Mouse (Mus musculus) layer of hippocampus, adult 9-10 months (tissue): ENCODE results near the gene Pfdn5.

Source experiments
- DNase-seq: peaks from one replicate; pipeline ENCODE4 v3.0.0; 2022; ENCODE audit warnings: low spot score

The Pfdn5 gene

GRCm38 (mm10) chr15:102326022-102326576, at the start of gene Pfdn5:
Gene Pfdn5, plus strand, starts transcription at chr15:102326116.
- DNase-seq, result peak; percentile 61

DNA sequence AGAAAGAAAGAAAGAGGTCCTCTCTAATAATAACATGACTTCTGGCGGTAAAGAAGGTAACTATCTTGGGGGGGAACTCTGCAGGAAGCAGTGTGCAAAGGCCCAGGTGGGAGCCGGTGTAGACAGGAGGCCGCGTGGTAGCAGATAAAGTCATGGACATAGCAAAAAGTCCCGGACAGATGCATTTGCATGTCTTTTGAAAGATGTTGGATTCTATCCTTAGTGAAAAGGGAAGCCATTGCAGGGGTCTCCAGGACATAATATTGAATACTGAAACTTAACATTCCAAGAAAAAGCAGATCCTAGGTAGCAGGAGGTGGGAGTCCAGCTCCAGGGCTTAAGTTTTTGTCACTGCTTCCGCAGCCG, 47.2 kb upstream of the Pfdn5 start:
- no peak for DNase-seq

DNA sequence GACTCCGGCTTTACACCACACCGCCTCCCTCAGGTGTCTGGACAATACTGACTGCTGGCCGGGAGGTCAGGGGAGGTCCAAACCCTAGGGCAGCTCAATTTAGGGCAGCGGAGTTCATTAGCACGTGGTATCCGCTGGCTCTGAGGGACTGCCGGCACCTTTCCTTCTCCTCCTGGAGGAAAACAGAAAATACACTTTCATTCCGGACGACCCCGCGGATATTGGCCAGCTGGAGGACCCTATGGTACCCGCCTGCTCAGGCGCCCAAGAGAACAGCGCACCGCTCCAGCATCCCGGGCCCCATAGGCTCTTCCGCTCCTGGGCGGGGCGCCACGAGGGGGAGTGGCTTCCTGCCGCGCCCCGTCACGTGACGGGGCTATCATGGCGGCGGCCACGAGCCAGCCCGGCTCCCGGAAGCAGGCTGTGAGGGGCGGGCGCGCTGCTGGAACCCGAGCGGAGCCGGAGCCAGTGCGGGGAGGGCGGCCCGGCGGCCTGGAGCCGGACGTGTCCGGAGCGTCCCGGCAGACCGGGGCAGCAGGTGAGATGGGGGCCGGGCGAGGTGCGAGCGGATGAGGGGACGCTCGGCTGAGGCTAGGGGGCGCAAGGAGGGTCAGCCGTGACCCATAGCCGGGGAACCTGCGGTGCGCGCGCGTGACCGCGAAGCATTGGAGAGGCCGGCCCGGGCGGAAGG, 46.7 kb upstream of the Pfdn5 start, which contains the start of gene Mfsd5:
Gene Mfsd5, plus strand, starts transcription at position 363 of the 691 bp plus-strand sequence.
- peak; percentile 56 for DNase-seq

- no peak for DNase-seq
Measured at GRCm38 (mm10) chr15:102279783-102280520, 46.0 kb upstream of the Pfdn5 start.

DNA sequence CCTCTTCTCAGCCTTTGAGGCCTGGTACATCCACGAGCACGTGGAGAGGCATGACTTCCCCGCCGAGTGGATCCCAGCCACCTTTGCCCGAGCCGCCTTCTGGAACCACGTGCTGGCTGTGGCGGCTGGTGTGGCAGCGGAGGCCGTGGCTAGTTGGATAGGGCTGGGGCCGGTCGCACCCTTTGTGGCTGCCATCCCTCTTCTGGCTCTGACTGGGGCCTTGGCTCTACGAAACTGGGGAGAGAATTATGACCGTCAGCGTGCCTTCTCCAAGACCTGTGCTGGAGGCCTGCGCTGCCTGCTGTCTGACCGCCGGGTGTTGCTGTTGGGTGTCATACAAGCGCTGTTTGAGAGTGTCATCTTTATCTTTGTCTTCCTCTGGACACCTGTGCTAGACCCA, 45.3 kb upstream of the Pfdn5 start:
- no peak for DNase-seq

- DNase-seq, result no peak
Measured at GRCm38 (mm10) chr15:102282463-102283292, 43.2 kb upstream of the Pfdn5 start.

DNA sequence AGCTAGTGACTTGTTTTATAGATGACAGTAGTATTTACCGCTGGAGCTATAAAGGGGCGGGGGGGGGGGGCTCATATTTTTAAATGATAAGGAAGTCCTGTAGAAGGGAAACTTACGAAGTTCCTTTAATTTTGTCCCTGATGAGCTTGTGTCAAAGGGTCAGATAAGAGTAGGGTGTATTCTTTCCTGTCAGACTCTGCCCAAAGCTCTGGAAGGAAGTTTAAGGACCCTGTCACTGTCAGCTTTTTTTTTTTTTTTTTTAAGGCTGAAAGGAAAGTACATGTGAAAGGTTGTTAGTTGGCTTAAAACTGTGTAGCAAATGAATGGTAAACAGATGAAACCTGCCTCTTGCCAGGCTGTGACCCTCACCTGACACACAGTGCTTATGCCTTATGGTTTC, 42.3 kb upstream of the Pfdn5 start:
- no peak for DNase-seq

DNA sequence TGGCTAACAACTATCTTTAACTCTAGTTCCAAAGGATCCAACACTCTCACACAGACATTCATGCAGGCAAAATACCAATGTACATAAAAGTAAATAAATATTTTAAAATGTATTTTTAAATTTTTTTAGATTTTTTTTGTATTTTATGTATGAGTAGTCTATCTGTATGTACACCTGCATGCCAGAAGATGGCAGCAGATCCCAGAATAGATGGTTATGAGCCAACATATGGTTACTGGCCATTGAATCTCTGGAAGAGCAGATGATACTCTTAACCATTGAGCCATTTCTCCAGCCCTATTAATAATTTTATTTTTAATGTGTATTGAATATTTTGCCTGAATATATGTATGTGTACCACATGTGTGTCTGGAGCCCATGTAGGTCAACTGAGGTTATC, 38.5 kb upstream of the Pfdn5 start:
- DNase-seq, result no peak

DNA sequence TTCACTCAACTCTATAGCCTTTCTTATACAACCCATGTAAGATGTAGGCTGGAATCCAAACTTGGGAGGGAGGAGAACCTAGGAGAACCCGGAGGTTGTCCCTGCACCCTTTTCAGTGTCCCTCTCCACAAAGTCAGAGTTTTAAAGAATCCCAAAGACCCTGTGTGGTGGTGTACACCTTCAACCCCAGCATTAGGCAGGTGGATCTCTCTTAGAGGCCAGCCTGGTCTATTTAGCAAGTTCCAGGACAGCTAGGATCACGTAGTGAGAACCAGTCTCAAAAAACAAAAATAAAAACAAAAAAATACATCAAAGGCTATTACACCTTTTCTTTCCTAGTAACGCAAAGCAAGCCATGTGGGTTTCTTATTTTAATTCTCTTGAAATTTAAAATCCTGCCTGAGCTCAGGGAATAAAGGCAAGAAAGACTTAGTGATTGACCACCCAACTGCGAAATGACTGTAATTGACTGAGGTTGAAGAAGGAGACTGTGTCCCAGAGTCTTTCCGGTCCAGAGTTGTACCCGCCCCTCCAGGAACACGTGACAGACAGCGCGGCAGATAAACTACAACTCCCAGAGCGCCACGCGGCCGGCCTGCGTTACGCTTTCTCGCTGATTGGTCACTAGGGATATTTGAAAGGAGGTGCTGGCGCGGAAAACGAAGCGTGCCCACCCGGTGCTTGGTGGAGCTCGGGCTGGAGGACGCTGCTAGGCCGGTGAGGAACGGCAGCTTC, 30.1 kb upstream of the Pfdn5 start, which contains the start of gene Espl1:
Gene Espl1, plus strand, starts transcription at position 634 of the 735 bp plus-strand sequence.
- peak; percentile 78 for DNase-seq

GRCm38 (mm10) chr15:102296368-102297006, 29.4 kb upstream of the Pfdn5 start:
- DNase-seq, result no peak

GRCm38 (mm10) chr15:102302542-102302941, 23.4 kb upstream of the Pfdn5 start:
- DNase-seq, result no peak

DNA sequence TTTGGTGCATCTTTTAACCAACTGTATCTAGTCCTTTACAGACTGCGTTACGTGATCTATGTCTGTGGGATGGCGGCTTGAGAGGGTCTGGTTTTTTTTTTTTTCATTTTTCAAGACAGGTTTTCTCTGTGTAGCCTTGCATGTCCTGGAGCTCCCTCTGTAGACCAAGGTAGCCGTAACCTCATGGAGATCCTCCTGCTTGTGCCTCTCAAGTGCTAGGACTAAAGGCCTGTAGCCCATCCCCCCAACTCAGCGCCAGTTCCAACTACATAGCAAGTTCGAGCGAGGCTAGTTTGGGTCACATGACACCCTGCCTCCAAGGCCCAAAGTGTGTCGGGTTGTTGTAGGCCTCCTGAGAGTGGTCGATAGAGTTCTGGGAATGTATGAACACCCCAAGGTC, 17.2 kb upstream of the Pfdn5 start:
- no peak for DNase-seq

GRCm38 (mm10) chr15:102310074-102310845, 15.7 kb upstream of the Pfdn5 start:
- DNase-seq, result no peak

GRCm38 (mm10) chr15:102311489-102311888, 14.4 kb upstream of the Pfdn5 start:
- no peak for DNase-seq

DNA sequence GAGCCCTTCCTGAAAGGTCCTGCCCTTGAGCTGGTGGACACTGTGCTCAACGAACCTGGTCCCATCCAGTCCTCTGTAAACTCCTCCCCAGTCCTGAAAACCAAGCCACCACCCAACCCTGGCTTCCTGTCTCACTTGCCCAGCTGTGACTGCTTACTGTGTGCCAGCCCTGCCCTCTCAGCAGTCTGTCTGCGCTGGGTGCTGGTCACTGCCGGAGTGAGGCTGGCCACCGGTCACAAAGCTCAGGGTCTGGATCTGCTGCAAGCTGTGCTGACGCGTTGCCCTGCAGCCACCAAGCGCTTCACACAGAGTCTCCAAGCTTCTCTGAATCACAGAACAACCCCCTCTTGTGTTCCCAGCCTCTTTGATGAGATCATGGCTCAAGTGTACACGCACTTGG, 10.6 kb upstream of the Pfdn5 start:
- no peak for DNase-seq

DNA sequence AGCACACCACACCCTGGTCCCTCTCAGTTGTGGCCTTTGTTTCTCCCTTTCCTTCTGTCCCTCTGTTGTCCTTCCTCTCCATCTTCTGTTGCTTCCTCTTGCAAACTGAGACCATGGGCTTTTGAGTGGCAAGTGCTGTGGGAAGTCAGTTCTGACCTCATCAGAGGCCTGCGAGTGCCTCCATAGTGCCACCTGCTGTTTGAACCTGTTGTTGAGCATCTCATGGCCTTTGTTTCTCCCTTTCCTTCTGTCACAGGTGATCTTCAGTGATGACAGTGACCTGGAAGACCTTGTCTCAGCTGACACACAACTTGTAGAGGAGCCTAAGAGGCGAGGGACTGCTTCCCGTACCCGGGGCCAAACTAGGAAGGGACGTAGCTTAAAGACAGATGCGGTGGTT, 9.7 kb upstream of the Pfdn5 start:
- peak; percentile 70 for DNase-seq

GRCm38 (mm10) chr15:102324654-102325473, 1.1 kb upstream of the Pfdn5 start:
- no peak for DNase-seq

DNA sequence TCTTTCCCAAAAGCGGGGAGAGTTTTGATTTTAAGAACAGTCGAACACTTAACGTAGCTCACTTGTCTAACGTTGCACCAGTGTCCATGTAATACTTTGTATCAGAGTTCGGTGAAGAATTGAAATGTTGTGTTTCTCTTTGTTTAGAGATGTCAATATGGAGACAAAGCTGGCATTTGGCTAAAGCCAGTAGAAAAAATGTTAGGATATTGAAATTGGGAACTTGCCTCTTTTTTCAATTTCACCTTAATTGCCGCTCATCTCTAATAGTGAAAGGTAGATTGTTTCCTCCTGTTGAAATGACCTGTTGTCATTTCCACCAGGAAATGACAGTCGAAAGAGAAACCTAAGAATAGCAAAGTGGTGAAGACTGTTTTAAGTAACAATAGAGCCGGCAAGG, 976 bp downstream of the Pfdn5 start:
- no peak for DNase-seq

GRCm38 (mm10) chr15:102331610-102332015, 5.7 kb downstream of the Pfdn5 start, which contains the start of gene Myg1:
Gene Myg1, plus strand, starts transcription at chr15:102331709.
- no peak for DNase-seq
